Mouse (Mus musculus): ENCODE measurements around the gene Hrc. TPM values are rescaled to one million over a fixed set of nuclear protein-coding genes. Genes with fewer than 3 reads are reported as not detected.

Gene Hrc
- polyA plus RNA-seq, 1 experiment from 2014 or later: 26.6 TPM

DNA sequence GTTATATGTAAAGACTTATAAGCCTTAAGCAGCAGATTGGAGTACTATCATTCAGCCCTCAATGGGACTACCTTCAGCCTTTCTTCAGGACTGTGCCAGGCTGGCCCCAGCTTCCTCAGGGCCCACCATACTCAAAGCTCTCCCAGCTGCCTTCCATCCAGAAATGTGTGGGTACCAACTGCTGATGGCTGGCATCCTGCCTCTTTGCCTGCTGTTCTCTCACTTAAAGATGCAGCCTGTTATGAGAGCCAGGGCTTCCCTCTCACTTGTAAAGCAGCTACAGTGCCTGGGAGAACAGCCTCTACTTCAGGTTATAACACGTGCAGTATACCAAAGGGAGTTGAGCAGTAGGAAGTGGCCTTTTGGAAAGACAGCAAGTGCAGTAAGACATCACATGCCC, 41.0 kb downstream of the Hrc start:
- Histone ChIP-seq H3K27me3 (ENCODE audit: control insufficient read depth, insufficient read depth, low read length) (no peaks in the 10 kb centered on the region), H3K9me3 (replicated peaks; ENCODE audit: control insufficient read depth, low read length) (no peaks in the 10 kb centered on the region), H3K4me3 (ENCODE audit: low read length) (no peak overlapping the region), H3K4me1 (ENCODE audit: control insufficient read depth, insufficient read depth, low read length) (no peaks in the 10 kb centered on the region; the same call in 1 of the 2 replicates), H3K36me3 (ENCODE audit: control insufficient read depth, insufficient read depth) (peaks cover 54% of the 10 kb centered on the region), H3K4me2 (ENCODE audit: low read depth, low read length) (no peak overlapping the region), H3K9ac (ENCODE audit: low read length) (no peak overlapping the region), H3K27ac (ENCODE audit: low read length) (no peak overlapping the region)
- 75% methylated on average over 1 of the region's 1 CpGs for WGBS
- no peak for ATAC-seq (replicated peaks; ENCODE audit: extremely low read depth, insufficient read depth, low FRiP score)

GRCm38 (mm10) chr7:45386077-45386476, 51.0 kb downstream of the Hrc start:
- Histone ChIP-seq H3K36me3 (ENCODE audit: control insufficient read depth, insufficient read depth) (peaks cover 92% of the 10 kb centered on the region), H3K4me3 (ENCODE audit: low read length) (no peak overlapping the region), H3K9me3 (replicated peaks; ENCODE audit: control insufficient read depth, low read length) (no peaks in the 10 kb centered on the region), H3K27ac (ENCODE audit: low read length) (no peak overlapping the region), H3K27me3 (ENCODE audit: control insufficient read depth, insufficient read depth, low read length) (no peaks in the 10 kb centered on the region), H3K9ac (ENCODE audit: low read length) (no peak overlapping the region), H3K4me2 (ENCODE audit: low read depth, low read length) (no peak overlapping the region), H3K4me1 (ENCODE audit: control insufficient read depth, insufficient read depth, low read length) (peaks cover 10% of the 10 kb centered on the region)
- ATAC-seq (replicated peaks; ENCODE audit: extremely low read depth, insufficient read depth, low FRiP score): no peak
- 92% methylated on average over 3 of the region's 3 CpGs for WGBS

Other genes with a start within 250 kb of the Hrc start
- gene Rcn3, start 243.1 kb upstream of the Hrc start, polyA plus RNA-seq (2015; fragmentation: Nextera tagmentation; extraction: Ambion mirVana): 207 and 214 TPM in 2 replicates
- 56.8 and 58.2 TPM in 2 replicates for gene Fcgrt, start 231.4 kb upstream of the Hrc start, polyA plus RNA-seq (2015; fragmentation: Nextera tagmentation; extraction: Ambion mirVana)
- gene Rps11, start 210.9 kb upstream of the Hrc start, polyA plus RNA-seq (2015; fragmentation: Nextera tagmentation; extraction: Ambion mirVana): 809 and 812 TPM in 2 replicates
- 684 and 727 TPM in 2 replicates for gene Rpl13a, start 206.5 kb upstream of the Hrc start, polyA plus RNA-seq (2015; fragmentation: Nextera tagmentation; extraction: Ambion mirVana)
- 0.34 TPM in 1 of 2 replicates, not detected in the other for gene Gm45713, start 199.1 kb upstream of the Hrc start, polyA plus RNA-seq (2015; fragmentation: Nextera tagmentation; extraction: Ambion mirVana)
- gene Flt3l, start 198.9 kb upstream of the Hrc start, polyA plus RNA-seq (2015; fragmentation: Nextera tagmentation; extraction: Ambion mirVana): 2.3 and 2.8 TPM in 2 replicates
- gene Pih1d1, start 181.0 kb upstream of the Hrc start, polyA plus RNA-seq (2015; fragmentation: Nextera tagmentation; extraction: Ambion mirVana): 76.8 and 82.5 TPM in 2 replicates
- gene Aldh16a1, start 180.7 kb upstream of the Hrc start, polyA plus RNA-seq (2015; fragmentation: Nextera tagmentation; extraction: Ambion mirVana): 33.9 and 38.2 TPM in 2 replicates
- 3.6 and 4.7 TPM in 2 replicates for gene Slc17a7, start 171.3 kb upstream of the Hrc start, polyA plus RNA-seq (2015; fragmentation: Nextera tagmentation; extraction: Ambion mirVana)
- not detected in 2 replicates for gene Gfy, start 155.7 kb upstream of the Hrc start, polyA plus RNA-seq (2015; fragmentation: Nextera tagmentation; extraction: Ambion mirVana)
- gene Pth2, start 154.3 kb upstream of the Hrc start, polyA plus RNA-seq (2015; fragmentation: Nextera tagmentation; extraction: Ambion mirVana): 0.42 TPM in 1 of 2 replicates, not detected in the other
- 0.58 and 0.75 TPM in 2 replicates for gene Ccdc155, start 130.4 kb upstream of the Hrc start, polyA plus RNA-seq (2015; fragmentation: Nextera tagmentation; extraction: Ambion mirVana)
- 1.2 and 1.4 TPM in 2 replicates for gene Dkkl1, start 123.1 kb upstream of the Hrc start, polyA plus RNA-seq (2015; fragmentation: Nextera tagmentation; extraction: Ambion mirVana)
- gene Tead2, start 119.5 kb upstream of the Hrc start, polyA plus RNA-seq (2015; fragmentation: Nextera tagmentation; extraction: Ambion mirVana): 88.0 and 92.4 TPM in 2 replicates
- 5.0 and 9.2 TPM in 2 replicates for gene Cd37, start 96.2 kb upstream of the Hrc start, polyA plus RNA-seq (2015; fragmentation: Nextera tagmentation; extraction: Ambion mirVana)
- gene Slc6a16, start 94.2 kb upstream of the Hrc start, polyA plus RNA-seq (2015; fragmentation: Nextera tagmentation; extraction: Ambion mirVana): 0.09 TPM in 1 of 2 replicates, not detected in the other
- gene Slc6a21, start 57.8 kb upstream of the Hrc start, polyA plus RNA-seq (2015; fragmentation: Nextera tagmentation; extraction: Ambion mirVana): not detected in 2 replicates
- 12.4 and 18.0 TPM in 2 replicates for gene Trpm4, start 1.5 kb upstream of the Hrc start, polyA plus RNA-seq (2015; fragmentation: Nextera tagmentation; extraction: Ambion mirVana)
- 1.5 TPM in 2 replicates for gene Ppfia3, start 31.7 kb downstream of the Hrc start, polyA plus RNA-seq (2015; fragmentation: Nextera tagmentation; extraction: Ambion mirVana)
- gene Lin7b, start 35.3 kb downstream of the Hrc start, polyA plus RNA-seq (2015; fragmentation: Nextera tagmentation; extraction: Ambion mirVana): 0.81 and 0.91 TPM in 2 replicates
- 145 and 161 TPM in 2 replicates for gene Snrnp70, start 60.5 kb downstream of the Hrc start, polyA plus RNA-seq (2015; fragmentation: Nextera tagmentation; extraction: Ambion mirVana)
- gene Kcna7, start 70.4 kb downstream of the Hrc start, polyA plus RNA-seq (2015; fragmentation: Nextera tagmentation; extraction: Ambion mirVana): 0.25 and 0.27 TPM in 2 replicates
- 0.91 and 1.1 TPM in 2 replicates for gene Ntf5, start 78.4 kb downstream of the Hrc start, polyA plus RNA-seq (2015; fragmentation: Nextera tagmentation; extraction: Ambion mirVana)
- gene Lhb, start 85.5 kb downstream of the Hrc start, polyA plus RNA-seq (2015; fragmentation: Nextera tagmentation; extraction: Ambion mirVana): 0.46 and 0.51 TPM in 2 replicates
- 136 and 141 TPM in 2 replicates for gene Gys1, start 99.6 kb downstream of the Hrc start, polyA plus RNA-seq (2015; fragmentation: Nextera tagmentation; extraction: Ambion mirVana)
- gene Ruvbl2, start 102.8 kb downstream of the Hrc start, polyA plus RNA-seq (2015; fragmentation: Nextera tagmentation; extraction: Ambion mirVana): 85.1 and 88.3 TPM in 2 replicates
- 3,045 and 3,399 TPM in 2 replicates for gene Ftl1, start 124.6 kb downstream of the Hrc start, polyA plus RNA-seq (2015; fragmentation: Nextera tagmentation; extraction: Ambion mirVana)
- gene Bax, start 131.6 kb downstream of the Hrc start, polyA plus RNA-seq (2015; fragmentation: Nextera tagmentation; extraction: Ambion mirVana): 104 and 107 TPM in 2 replicates
- 0.35 and 0.71 TPM in 2 replicates for gene Tulp2, start 146.6 kb downstream of the Hrc start, polyA plus RNA-seq (2015; fragmentation: Nextera tagmentation; extraction: Ambion mirVana)
- not detected in 2 replicates for gene Gm45808, start 151.5 kb downstream of the Hrc start, polyA plus RNA-seq (2015; fragmentation: Nextera tagmentation; extraction: Ambion mirVana)
- 3.4 TPM in 2 replicates for gene Dhdh, start 153.5 kb downstream of the Hrc start, polyA plus RNA-seq (2015; fragmentation: Nextera tagmentation; extraction: Ambion mirVana)
- gene Nucb1, start 175.1 kb downstream of the Hrc start, polyA plus RNA-seq (2015; fragmentation: Nextera tagmentation; extraction: Ambion mirVana): 156 and 160 TPM in 2 replicates
- 25.0 and 27.1 TPM in 2 replicates for gene Ppp1r15a, start 191.0 kb downstream of the Hrc start, polyA plus RNA-seq (2015; fragmentation: Nextera tagmentation; extraction: Ambion mirVana)
- gene Plekha4, start 191.0 kb downstream of the Hrc start, polyA plus RNA-seq (2015; fragmentation: Nextera tagmentation; extraction: Ambion mirVana): 1.3 and 1.8 TPM in 2 replicates
- gene Hsd17b14, start 219.6 kb downstream of the Hrc start, polyA plus RNA-seq (2015; fragmentation: Nextera tagmentation; extraction: Ambion mirVana): 0.66 and 0.87 TPM in 2 replicates
- gene Bcat2, start 234.9 kb downstream of the Hrc start, polyA plus RNA-seq (2015; fragmentation: Nextera tagmentation; extraction: Ambion mirVana): 97.7 and 102 TPM in 2 replicates